Mouse (Mus musculus) lung, embryonic 14.5 days (tissue): ENCODE measurements around the gene Rnf4. TPM values are rescaled to one million over a fixed set of nuclear protein-coding genes. Genes with fewer than 3 reads are reported as not detected.

ENCODE experiments used
- ATAC-seq: fragments of 200-750 bp; cut with Nextera tagmentation; 2 replicates; pipeline ENCODE4 v1.8.0; 2017; ENCODE audit warnings: mild to moderate bottlenecking, moderate TSS enrichment, moderate library complexity; ENCODE audit not compliant: insufficient read depth
- DNase-seq: peaks from one replicate; pipeline ENCODE4 v3.0.0-alpha.2; 2015
- H3K27ac ChIP-seq: fragments of 300-500 bp; sonication (generic); 2 replicates; pipeline ENCODE4 v1.5.1; 2014; ENCODE audit warnings: low read depth, mild to moderate bottlenecking, moderate library complexity
- H3K27me3 ChIP-seq: fragments of 300-500 bp; sonication (generic); 2 replicates; pipeline ENCODE4 v1.6.1; 2014; ENCODE audit warnings: low read length, control low read depth; ENCODE audit not compliant: insufficient read depth
- H3K36me3 ChIP-seq: fragments of 300-500 bp; sonication (generic); 2 replicates; pipeline ENCODE4 v1.6.1; 2014; ENCODE audit warnings: control low read depth; ENCODE audit not compliant: insufficient read depth
- H3K4me1 ChIP-seq: fragments of 300-500 bp; sonication (generic); 2 replicates; pipeline ENCODE4 v1.6.1; 2014; ENCODE audit warnings: antibody characterized with exemption, control low read depth; ENCODE audit not compliant: insufficient read depth
- H3K4me2 ChIP-seq: fragments of 300-500 bp; sonication (generic); 2 replicates; pipeline ENCODE4 v1.6.1; 2014; ENCODE audit warnings: mild to moderate bottlenecking
- H3K4me3 ChIP-seq: fragments of 300-500 bp; sonication (generic); 2 replicates; pipeline ENCODE4 v1.5.1; 2014; ENCODE audit warnings: low read depth, low read length
- H3K9ac ChIP-seq: fragments of 300-500 bp; sonication (generic); 2 replicates; pipeline ENCODE4 v1.6.1; 2014
- H3K9me3 ChIP-seq: fragments of 300-500 bp; sonication (generic); 2 replicates; pipeline ENCODE4 v1.6.1; 2016; ENCODE audit warnings: low read depth, low read length, control low read depth
- CTCF ChIP-seq: IDR thresholded peaks from 2 replicates; pipeline ENCODE4 v1.5.1; 2016; ENCODE audit warnings: antibody characterized with exemption, low read depth
- WGBS: fragments of 180-500 bp; shearing (Covaris S2); extraction: QIAGEN DNeasy Blood & Tissue Kit; methylation state at CpG from one replicate; pipeline ENCODE4 v1.1.7; 2014; 5-methylcytosine and 5-hydroxymethylcytosine counted together
- polyA plus RNA-seq: library from polyadenylated mRNA; unstranded; fragments of >200 nt; fragmentation: Nextera tagmentation; extraction: Ambion mirVana; gene quantifications from 2 replicates; pipeline ENCODE4 v1.2.1, GENCODE M21; 2014

Gene Rnf4
- polyA plus RNA-seq, 1 experiment from 2014 or later = 196 TPM

DNA sequence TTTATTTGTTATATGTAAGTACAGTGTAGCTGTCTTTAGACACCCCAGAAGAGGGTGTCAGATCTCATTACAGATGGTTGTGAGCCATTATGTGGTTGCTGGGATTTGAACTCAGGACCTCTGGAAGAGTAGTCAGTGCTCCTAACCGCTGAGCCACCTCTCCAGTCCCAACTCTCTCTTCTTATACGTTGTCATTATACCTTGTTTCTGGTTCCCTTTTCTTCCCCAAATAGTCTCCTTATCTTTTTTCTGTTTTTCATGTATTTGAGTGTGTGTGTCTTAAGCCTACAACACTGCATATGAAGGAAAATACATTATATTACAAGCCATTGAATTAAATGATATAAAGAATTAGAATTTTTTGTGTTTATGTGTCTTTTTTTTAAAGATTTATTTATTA, 50.7 kb downstream of the Rnf4 start:
- H3K27me3 ChIP-seq = no peaks in the 10 kb centered on the region
- no peak for ATAC-seq
- H3K4me3 ChIP-seq = no peak overlapping the region

DNA sequence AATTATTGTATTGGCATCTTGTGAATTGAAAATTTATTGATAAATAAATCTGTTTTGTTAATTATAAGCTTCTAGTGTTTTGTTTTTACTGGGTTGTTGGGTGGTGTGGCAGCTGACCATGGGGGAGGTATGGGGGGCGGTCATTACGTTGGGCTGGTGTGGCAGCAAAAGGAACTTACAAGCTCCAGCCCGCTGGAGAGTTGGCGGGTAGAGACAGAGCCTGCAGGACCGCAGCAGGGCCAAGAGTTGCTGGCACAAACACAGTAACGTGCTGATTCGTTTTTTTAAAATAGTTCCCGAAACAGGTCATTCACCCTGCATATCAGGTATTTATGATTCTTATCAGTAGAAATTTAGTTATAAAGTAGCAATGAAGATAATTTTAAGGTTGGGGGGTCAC, 57.2 kb downstream of the Rnf4 start:
- no peaks in the 10 kb centered on the region for H3K27me3 ChIP-seq
- no peak overlapping the region for H3K9ac ChIP-seq
- no peaks in the 10 kb centered on the region for H3K4me1 ChIP-seq
- ATAC-seq (no peak), DNase-seq (no peak)
- no peak overlapping the region for H3K4me2 ChIP-seq
- no peaks in the 10 kb centered on the region for H3K9me3 ChIP-seq
- no peak overlapping the region for H3K4me3 ChIP-seq
- no peak overlapping the region for H3K27ac ChIP-seq
- TF ChIP-seq CTCF = no peak
- H3K36me3 ChIP-seq = no peaks in the 10 kb centered on the region
- WGBS = 92% methylated on average over 8 of the region's 8 CpGs

More for the DNA sequence above, 50.7 kb downstream of the Rnf4 start:
- 96% methylated on average over 2 of the region's 2 CpGs for WGBS
- no peak for DNase-seq
- no peak overlapping the region for H3K4me2 ChIP-seq
- no peak overlapping the region for H3K9ac ChIP-seq
- peaks cover 7% of the 10 kb centered on the region; the same call in 1 of the 2 replicates for H3K9me3 ChIP-seq
- TF ChIP-seq CTCF = no peak
- H3K36me3 ChIP-seq = no peaks in the 10 kb centered on the region
- no peaks in the 10 kb centered on the region for H3K4me1 ChIP-seq
- H3K27ac ChIP-seq = no peak overlapping the region

DNA sequence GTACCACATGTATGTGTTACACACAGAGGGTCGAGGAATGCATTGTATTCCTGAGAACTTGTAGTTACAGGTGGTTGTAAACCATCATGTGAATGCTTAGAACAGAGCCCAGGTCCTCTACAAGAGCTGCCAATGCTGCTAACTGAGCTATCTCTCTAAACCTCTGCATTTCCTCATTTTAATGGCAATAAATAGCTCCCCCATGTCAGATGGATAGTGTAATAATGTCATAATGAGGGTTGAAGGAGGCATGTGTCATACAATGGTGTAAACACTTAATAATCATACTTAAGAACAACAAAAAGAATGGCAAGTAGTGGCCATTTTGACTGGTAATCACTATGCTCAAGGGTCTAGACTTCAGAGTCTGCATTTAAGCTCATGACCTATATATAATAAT, 59.3 kb downstream of the Rnf4 start:
- Histone ChIP-seq H3K4me1 (no peaks in the 10 kb centered on the region), H3K27ac (no peak overlapping the region), H3K9me3 (no peaks in the 10 kb centered on the region), H3K4me2 (no peak overlapping the region), H3K9ac (no peak overlapping the region), H3K36me3 (no peaks in the 10 kb centered on the region), H3K4me3 (no peak overlapping the region), H3K27me3 (no peaks in the 10 kb centered on the region)
- no peak for ATAC-seq
- 86% methylated on average over 1 of the region's 1 CpGs for WGBS
- TF ChIP-seq CTCF = no peak
- no peak for DNase-seq

DNA sequence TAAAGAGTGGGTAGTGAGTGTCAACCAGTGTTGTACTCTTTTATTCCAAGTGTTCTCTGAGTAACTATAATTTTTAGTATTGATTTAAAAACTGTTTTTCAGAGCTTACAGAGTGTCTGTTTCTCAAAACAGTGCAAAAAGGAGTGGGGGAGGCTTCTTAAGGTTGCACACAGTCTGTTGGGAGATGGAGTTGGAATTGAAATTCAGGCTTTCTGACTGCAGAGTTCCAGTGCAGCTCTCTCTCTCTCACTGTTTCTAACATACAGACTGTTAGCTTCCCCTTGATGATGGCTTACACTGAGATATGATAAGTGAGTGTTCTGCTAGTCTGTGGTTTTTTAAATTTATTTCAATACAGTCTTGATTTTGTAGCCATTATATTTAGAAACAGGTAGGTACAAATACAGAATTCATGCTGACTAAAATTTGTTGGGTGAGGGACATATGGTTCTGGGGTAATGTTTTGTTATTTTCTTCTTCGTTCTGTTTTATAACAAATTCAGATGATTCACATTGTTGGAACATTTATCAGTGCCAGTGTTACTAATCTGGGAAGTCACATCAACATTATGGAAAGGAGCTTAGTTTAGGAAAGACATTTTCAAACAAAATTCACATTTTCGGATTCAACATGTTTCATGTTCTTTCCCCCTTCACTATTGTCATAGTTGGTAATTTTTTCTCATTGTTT, 59.9 kb downstream of the Rnf4 start:
- Histone ChIP-seq H3K36me3 (no peaks in the 10 kb centered on the region), H3K9me3 (no peaks in the 10 kb centered on the region), H3K27ac (no peak overlapping the region), H3K4me2 (no peak overlapping the region), H3K4me1 (no peaks in the 10 kb centered on the region), H3K27me3 (no peaks in the 10 kb centered on the region), H3K4me3 (no peak overlapping the region), H3K9ac (no peak overlapping the region)
- no peak for ATAC-seq
- no peak for TF ChIP-seq CTCF
- WGBS = 76% methylated on average over 2 of the region's 2 CpGs
- DNase-seq = no peak

- H3K9me3 ChIP-seq = no peaks in the 10 kb centered on the region
- no peaks in the 10 kb centered on the region for H3K36me3 ChIP-seq
- H3K4me1 ChIP-seq = no peaks in the 10 kb centered on the region
- WGBS = 88% methylated on average over 2 of the region's 2 CpGs
- no peak overlapping the region for H3K4me2 ChIP-seq
- DNase-seq (no peak), ATAC-seq (no peak)
- no peak overlapping the region for H3K4me3 ChIP-seq
- no peak overlapping the region for H3K27ac ChIP-seq
- no peak for TF ChIP-seq CTCF
- no peaks in the 10 kb centered on the region for H3K27me3 ChIP-seq
- no peak overlapping the region for H3K9ac ChIP-seq
Measured at GRCm38 (mm10) chr5:34397866-34398265, 61.8 kb downstream of the Rnf4 start.

- H3K36me3 ChIP-seq = no peaks in the 10 kb centered on the region
- no peaks in the 10 kb centered on the region for H3K4me1 ChIP-seq
- no peak for DNase-seq
- no peak for ATAC-seq
- H3K27me3 ChIP-seq = no peaks in the 10 kb centered on the region
- H3K27ac ChIP-seq = no peak overlapping the region
- H3K9ac ChIP-seq = no peak overlapping the region
- no peak overlapping the region for H3K4me2 ChIP-seq
- TF ChIP-seq CTCF = no peak
- 74% methylated on average over 1 of the region's 1 CpGs for WGBS
- no peaks in the 10 kb centered on the region for H3K9me3 ChIP-seq
- no peak overlapping the region for H3K4me3 ChIP-seq
Measured at GRCm38 (mm10) chr5:34398326-34398725, 62.2 kb downstream of the Rnf4 start.

Other genes starting within 250 kb of the Rnf4 start
- gene Poln, start 166.8 kb upstream of the Rnf4 start, polyA plus RNA-seq = 1.2 and 1.4 TPM in 2 replicates
- gene Haus3, start 166.8 kb upstream of the Rnf4 start, polyA plus RNA-seq = 44.0 and 46.8 TPM in 2 replicates
- gene Mxd4, start 148.6 kb upstream of the Rnf4 start, polyA plus RNA-seq = 47.6 and 50.8 TPM in 2 replicates
- 0.21 and 0.38 TPM in 2 replicates for gene Zfyve28, start 47.8 kb upstream of the Rnf4 start, polyA plus RNA-seq
- gene Cfap99, start 47.7 kb upstream of the Rnf4 start, polyA plus RNA-seq = not detected in 2 replicates
- 14.9 and 15.4 TPM in 2 replicates for gene Fam193a, start 33.6 kb downstream of the Rnf4 start, polyA plus RNA-seq
- 16.2 and 16.5 TPM in 2 replicates for gene Tnip2, start 177.7 kb downstream of the Rnf4 start, polyA plus RNA-seq
- 7.6 and 15.0 TPM in 2 replicates for gene Sh3bp2, start 189.5 kb downstream of the Rnf4 start, polyA plus RNA-seq
- 213 and 222 TPM in 2 replicates for gene Add1, start 237.4 kb downstream of the Rnf4 start, polyA plus RNA-seq